Comparison of ENCODE assay signal across 8 mouse cellular contexts in the genomic region with DNA sequence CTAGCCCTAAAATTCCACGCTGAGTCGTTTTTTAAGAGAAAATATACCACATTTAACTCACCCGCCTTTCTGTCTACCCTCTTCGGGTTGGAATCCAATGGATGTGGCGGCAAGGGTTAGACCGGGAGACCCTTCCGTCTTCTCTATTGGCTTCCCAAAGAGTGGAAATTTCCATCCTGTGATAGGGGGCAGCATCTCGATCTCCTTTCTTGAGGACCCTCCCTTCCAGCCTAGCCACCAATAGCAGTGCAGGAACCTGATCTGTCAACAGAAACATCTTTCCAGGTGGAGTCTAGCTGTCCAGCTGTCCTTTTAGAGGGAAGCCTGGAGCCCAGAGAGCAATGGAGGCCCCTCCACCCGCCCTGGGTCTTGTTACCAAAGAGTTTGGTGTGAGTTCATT. TPM values are rescaled to one million over a fixed set of nuclear protein-coding genes. Genes with fewer than 3 reads are reported as not detected.
DNase-seq lines count a peak whose midpoint lies in the region; ATAC-seq and TF ChIP-seq lines count a peak whose summit lies in the region.

TSS of gene Slc38a4 (minus strand) at position 163 of the 400 bp plus-strand sequence.

- WGBS in forebrain, embryonic 12.5 days, result 50% methylated on average over 9 of the region's 9 CpGs
- 41% methylated on average over 9 of the region's 9 CpGs for WGBS in hindbrain, embryonic 11.5 days
- 60% methylated on average over 9 of the region's 9 CpGs for WGBS in midbrain, embryonic 11.5 days

- H3K36me3 ChIP-seq in forebrain, embryonic 12.5 days (replicated peaks), result no peaks in the 10 kb centered on the region
- H3K36me3 ChIP-seq in hindbrain, embryonic 11.5 days (ENCODE audit: control insufficient read depth, insufficient read depth, low read length), result no peaks in the 10 kb centered on the region
- H3K36me3 ChIP-seq in midbrain, embryonic 11.5 days (ENCODE audit: control insufficient read depth, insufficient read depth, low read length), result no peaks in the 10 kb centered on the region

- no peaks in the 10 kb centered on the region for H3K4me1 ChIP-seq in forebrain, embryonic 12.5 days
- H3K4me1 ChIP-seq in hindbrain, embryonic 11.5 days (replicated peaks; ENCODE audit: control insufficient read depth, insufficient read depth, low read length), result no peaks in the 10 kb centered on the region
- H3K4me1 ChIP-seq in midbrain, embryonic 11.5 days (ENCODE audit: control insufficient read depth, insufficient read depth, low read length), result no peaks in the 10 kb centered on the region

- no peak for ATAC-seq in forebrain, embryonic 12.5 days (ENCODE audit: low FRiP score)
- no peak for ATAC-seq in hindbrain, embryonic 11.5 days (ENCODE audit: low FRiP score)
- no peak for ATAC-seq in midbrain, embryonic 11.5 days (ENCODE audit: low FRiP score)

- TF ChIP-seq CTCF in left cerebral cortex, adult 2 months (IDR thresholded peaks at IDR 0.05), result no peak

- H3K27me3 ChIP-seq in forebrain, embryonic 12.5 days, result peaks cover 5% of the 10 kb centered on the region; the same call in 1 of the 2 replicates
- no peaks in the 10 kb centered on the region for H3K27me3 ChIP-seq in hindbrain, embryonic 11.5 days (ENCODE audit: control insufficient read depth, insufficient read depth, low read length)
- 0 out of 2 replicates have a peak, but pooled peaks cover 2% of the 10 kb centered on the region for H3K27me3 ChIP-seq in midbrain, embryonic 11.5 days (ENCODE audit: control insufficient read depth, insufficient read depth, low read length)

- 0 out of 2 replicates have a peak within 1 kb of the TSS, but pooled peaks have one; percentile 17 for H3K9ac ChIP-seq in forebrain, embryonic 12.5 days
- peak within 1 kb of the TSS; percentile 31; the same call in 1 of the 2 replicates for H3K9ac ChIP-seq in hindbrain, embryonic 11.5 days (ENCODE audit: low read depth, low read length)
- H3K9ac ChIP-seq in midbrain, embryonic 11.5 days (ENCODE audit: low read length), result peak within 1 kb of the TSS; percentile 27

- peaks cover 16% of the 10 kb centered on the region; the same call in 1 of the 2 replicates for H3K9me3 ChIP-seq in forebrain, embryonic 12.5 days
- no peaks in the 10 kb centered on the region for H3K9me3 ChIP-seq in hindbrain, embryonic 11.5 days (ENCODE audit: control insufficient read depth, low read length)
- H3K9me3 ChIP-seq in midbrain, embryonic 11.5 days (ENCODE audit: control insufficient read depth, low read length), result peaks cover 8% of the 10 kb centered on the region

- peak within 1 kb of the TSS; percentile 56 for H3K4me2 ChIP-seq in forebrain, embryonic 12.5 days
- H3K4me2 ChIP-seq in hindbrain, embryonic 11.5 days (replicated peaks; ENCODE audit: low read depth, low read length), result peak within 1 kb of the TSS; percentile 54
- peak within 1 kb of the TSS; percentile 53 for H3K4me2 ChIP-seq in midbrain, embryonic 11.5 days

- peak within 1 kb of the TSS; percentile 33 for H3K4me3 ChIP-seq in forebrain, embryonic 12.5 days (replicated peaks)
- H3K4me3 ChIP-seq in hindbrain, embryonic 11.5 days (ENCODE audit: low read depth, low read length), result peak within 1 kb of the TSS; percentile 33
- H3K4me3 ChIP-seq in midbrain, embryonic 11.5 days (ENCODE audit: low read depth, low read length), result peak within 1 kb of the TSS; percentile 31
- no peak within 1 kb of the TSS for H3K4me3 ChIP-seq in left cerebral cortex, adult 2 months

- H3K27ac ChIP-seq in forebrain, embryonic 12.5 days, result no peak within 1 kb of the TSS
- H3K27ac ChIP-seq in hindbrain, embryonic 11.5 days (ENCODE audit: low read depth, low read length), result no peak within 1 kb of the TSS
- no peak within 1 kb of the TSS for H3K27ac ChIP-seq in midbrain, embryonic 11.5 days (ENCODE audit: low read depth, low read length)
- no peak within 1 kb of the TSS for H3K27ac ChIP-seq in left cerebral cortex, adult 2 months

- intact Hi-C loops in left cerebral cortex, adult 2 months (cut with DNase I), result no loop called here

- peak; percentile 18 to 19 for DNase-seq in cerebellum, postnatal 10 days
- no peak for DNase-seq in cerebellum, postnatal 36 days
- DNase-seq in hindbrain, embryonic 11.5 days (ENCODE audit: low spot score), result peak; percentile 39
- no peak for DNase-seq in midbrain, embryonic 11.5 days (ENCODE audit: low spot score, missing footprints)
- no peak for DNase-seq in left cerebral cortex, adult 2 months (ENCODE audit: extremely low spot score in 1 of 2, low spot score in 2 of 2)
- DNase-seq in layer of hippocampus, adult 11-12 months (ENCODE audit: low spot score), result no peak
- DNase-seq in left cerebral cortex, adult 18-20 months (ENCODE audit: low spot score in 2 of 2), result no peak

RNA-seq across cellular contexts. Expression of gene Slc38a4, which starts in this region (rescaled TPM):
- 8.8 and 14.1 TPM in 2 replicates for polyA plus RNA-seq in forebrain, embryonic 12.5 days (2016; fragmentation: Nextera tagmentation; extraction: Ambion mirVana)
- 36.3 and 39.7 TPM in 2 replicates for polyA plus RNA-seq in hindbrain, embryonic 11.5 days (2014; fragmentation: Nextera tagmentation; extraction: Ambion mirVana)
- 20.9 and 25.3 TPM in 2 replicates for polyA plus RNA-seq in midbrain, embryonic 11.5 days (2014; fragmentation: Nextera tagmentation; extraction: Ambion mirVana)
- 1 to 10 TPM in 1 of 2 experiments, under 1 TPM in 1; 0.87 to 1.2 TPM for total RNA-seq in left cerebral cortex, adult 2 months (2021)
- under 1 TPM; 0.74 to 0.84 TPM for total RNA-seq in left cerebral cortex, adult 18-20 months (2021)

Comparison
In these comparisons a context has a peak if more than half of its experiments do, and no peak if none do; other contexts are left out.
1. DNase-seq: peak in cerebellum, postnatal 10 days (2 of 2) and hindbrain, embryonic 11.5 days (single experiment); none in cerebellum, postnatal 36 days (0 of 2), midbrain, embryonic 11.5 days (single experiment), left cerebral cortex, adult 2 months (0 of 2), layer of hippocampus, adult 11-12 months (single experiment) and left cerebral cortex, adult 18-20 months (0 of 2).
2. Peak in every context shown above with its lines, with median percentiles within 50 percentile points of each other: H3K4me2 ChIP-seq and H3K9ac ChIP-seq.